Mouse (Mus musculus): ENCODE measurements at regions not wholly inside any gene's neighbourhood (a gene's known extent, or its start where the extent isn't known, plus 50 kb on each side); places are given as distances from the start of the nearest gene placed in this dataset.

GRCm38 (mm10) chr13:100951185-100951508 lies 117.9 kb upstream of the Slc30a5 start:
- H3K4me1 ChIP-seq (ENCODE audit: control insufficient read depth, insufficient read depth, low read length), result no peaks in the 10 kb centered on the region
- H3K27ac ChIP-seq (ENCODE audit: control insufficient read depth, insufficient read depth, low read depth, low read length, poor library complexity), result no peak overlapping the region
- no peak for TF ChIP-seq CTCF (IDR thresholded peaks at IDR 0.05; ENCODE audit: control insufficient read depth, insufficient read depth, low read length)
- TF ChIP-seq POLR2A (IDR thresholded peaks at IDR 0.05; ENCODE audit: borderline replicate concordance, control insufficient read depth, low read depth, low read length), result no peak
- H3K4me3 ChIP-seq (replicated peaks; ENCODE audit: control insufficient read depth, low read depth, low read length), result no peak overlapping the region
- WGBS, result 79% methylated on average over 1 of the region's 1 CpGs

GRCm38 (mm10) chr13:100950348-100951184 lies 117.3 kb upstream of the Slc30a5 start:
- no peak for TF ChIP-seq CTCF (IDR thresholded peaks at IDR 0.05; ENCODE audit: control insufficient read depth, insufficient read depth, low read length)
- no peak for TF ChIP-seq POLR2A (IDR thresholded peaks at IDR 0.05; ENCODE audit: borderline replicate concordance, control insufficient read depth, low read depth, low read length)
- Histone ChIP-seq H3K27ac (ENCODE audit: control insufficient read depth, insufficient read depth, low read depth, low read length, poor library complexity) (no peak overlapping the region), H3K4me1 (ENCODE audit: control insufficient read depth, insufficient read depth, low read length) (no peaks in the 10 kb centered on the region), H3K4me3 (replicated peaks; ENCODE audit: control insufficient read depth, low read depth, low read length) (no peak overlapping the region)
- WGBS, result 67% methylated on average over 7 of the region's 7 CpGs

- Histone ChIP-seq H3K4me3 (replicated peaks; ENCODE audit: control insufficient read depth, low read depth, low read length) (no peak overlapping the region), H3K4me1 (ENCODE audit: control insufficient read depth, insufficient read depth, low read length) (no peaks in the 10 kb centered on the region), H3K27ac (ENCODE audit: control insufficient read depth, insufficient read depth, low read depth, low read length, poor library complexity) (no peak overlapping the region)
- WGBS, result 76% methylated on average over 5 of the region's 5 CpGs
- TF ChIP-seq CTCF (IDR thresholded peaks at IDR 0.05; ENCODE audit: control insufficient read depth, insufficient read depth, low read length), result no peak
- TF ChIP-seq POLR2A (IDR thresholded peaks at IDR 0.05; ENCODE audit: borderline replicate concordance, control insufficient read depth, low read depth, low read length), result no peak
Observed at GRCm38 (mm10) chr13:100943206-100943848, 110.1 kb upstream of the Slc30a5 start.

GRCm38 (mm10) chr13:100940791-100941190 lies 107.6 kb upstream of the Slc30a5 start:
- no peaks in the 10 kb centered on the region for H3K4me1 ChIP-seq (ENCODE audit: control insufficient read depth, insufficient read depth, low read length)
- no peak for TF ChIP-seq CTCF (IDR thresholded peaks at IDR 0.05; ENCODE audit: control insufficient read depth, insufficient read depth, low read length)
- TF ChIP-seq POLR2A (IDR thresholded peaks at IDR 0.05; ENCODE audit: borderline replicate concordance, control insufficient read depth, low read depth, low read length), result no peak
- no peak overlapping the region for H3K27ac ChIP-seq (ENCODE audit: control insufficient read depth, insufficient read depth, low read depth, low read length, poor library complexity)
- 56% methylated on average over 13 of the region's 13 CpGs for whole genome bisulfite sequencing
- no peak overlapping the region for H3K4me3 ChIP-seq (replicated peaks; ENCODE audit: control insufficient read depth, low read depth, low read length)

- TF ChIP-seq POLR2A (IDR thresholded peaks at IDR 0.05; ENCODE audit: borderline replicate concordance, control insufficient read depth, low read depth, low read length) (no peak), CTCF (IDR thresholded peaks at IDR 0.05; ENCODE audit: control insufficient read depth, insufficient read depth, low read length) (no peak)
- 50% methylated on average over 4 of the region's 4 CpGs for WGBS
- no peak overlapping the region for H3K27ac ChIP-seq (ENCODE audit: control insufficient read depth, insufficient read depth, low read depth, low read length, poor library complexity)
Observed at GRCm38 (mm10) chr13:100939677-100940076, 106.5 kb upstream of the Slc30a5 start.

GRCm38 (mm10) chr13:100933265-100933664 lies 100.0 kb upstream of the Slc30a5 start:
- TF ChIP-seq POLR2A (IDR thresholded peaks at IDR 0.05; ENCODE audit: borderline replicate concordance, control insufficient read depth, low read depth, low read length) (no peak), CTCF (IDR thresholded peaks at IDR 0.05; ENCODE audit: control insufficient read depth, insufficient read depth, low read length) (no peak)
- WGBS, result 35% methylated on average over 8 of the region's 8 CpGs

More at GRCm38 (mm10) chr13:100939677-100940076, 106.5 kb upstream of the Slc30a5 start:
- Histone ChIP-seq H3K4me1 (ENCODE audit: control insufficient read depth, insufficient read depth, low read length) (no peaks in the 10 kb centered on the region), H3K4me3 (replicated peaks; ENCODE audit: control insufficient read depth, low read depth, low read length) (no peak overlapping the region)

GRCm38 (mm10) chr13:100899566-100899965 lies 66.3 kb upstream of the Slc30a5 start:
- no peaks in the 10 kb centered on the region for H3K4me1 ChIP-seq (ENCODE audit: control insufficient read depth, insufficient read depth, low read length)
- H3K4me3 ChIP-seq (replicated peaks; ENCODE audit: control insufficient read depth, low read depth, low read length), result no peak overlapping the region
- TF ChIP-seq CTCF (IDR thresholded peaks at IDR 0.05; ENCODE audit: control insufficient read depth, insufficient read depth, low read length), result no peak
- TF ChIP-seq POLR2A (IDR thresholded peaks at IDR 0.05; ENCODE audit: borderline replicate concordance, control insufficient read depth, low read depth, low read length), result no peak
- H3K27ac ChIP-seq (ENCODE audit: control insufficient read depth, insufficient read depth, low read depth, low read length, poor library complexity), result no peak overlapping the region
- 66% methylated on average over 2 of the region's 2 CpGs for WGBS

More at GRCm38 (mm10) chr13:100933265-100933664, 100.0 kb upstream of the Slc30a5 start:
- H3K4me1 ChIP-seq (ENCODE audit: control insufficient read depth, insufficient read depth, low read length), result no peaks in the 10 kb centered on the region; the same call in 1 of the 2 replicates
- no peak overlapping the region for H3K27ac ChIP-seq (ENCODE audit: control insufficient read depth, insufficient read depth, low read depth, low read length, poor library complexity)
- no peak overlapping the region for H3K4me3 ChIP-seq (replicated peaks; ENCODE audit: control insufficient read depth, low read depth, low read length)

GRCm38 (mm10) chr13:100893871-100894270 lies 60.6 kb upstream of the Slc30a5 start:
- no peak for TF ChIP-seq POLR2A (IDR thresholded peaks at IDR 0.05; ENCODE audit: borderline replicate concordance, control insufficient read depth, low read depth, low read length)
- TF ChIP-seq CTCF (IDR thresholded peaks at IDR 0.05; ENCODE audit: control insufficient read depth, insufficient read depth, low read length), result no peak
- 79% methylated on average over 9 of the region's 9 CpGs for WGBS

More at GRCm38 (mm10) chr13:100893871-100894270, 60.6 kb upstream of the Slc30a5 start:
- H3K27ac ChIP-seq (ENCODE audit: control insufficient read depth, insufficient read depth, low read depth, low read length, poor library complexity), result no peak overlapping the region
- H3K4me1 ChIP-seq (ENCODE audit: control insufficient read depth, insufficient read depth, low read length), result no peaks in the 10 kb centered on the region
- no peak overlapping the region for H3K4me3 ChIP-seq (replicated peaks; ENCODE audit: control insufficient read depth, low read depth, low read length)
